Mouse (Mus musculus): ENCODE results near the gene Tbc1d12.

GRCm38 (mm10) chr19:38836438-38837170, at the start of gene Tbc1d12:
- TF ChIP-seq CTCF (IDR thresholded peaks at IDR 0.05; ENCODE audit: low read depth, low read length) (no peak), POLR2A (IDR thresholded peaks at IDR 0.05; ENCODE audit: borderline replicate concordance, low read depth, low read length) (no peak)

Measured in bone marrow macrophage, adult 2 months (primary cell).